Mouse (Mus musculus) urinary bladder, postnatal 14 days (tissue): ENCODE measurements around the gene Nol9.
"Not testable (repeated sequence)": the region's sequence is repeated elsewhere in the genome, so short reads cannot be mapped to it uniquely, and the experiment has no call there.

Experiments used
- DNase-seq: peaks from one replicate; pipeline ENCODE4 v3.0.0; 2021; ENCODE audit warnings: low spot score

Nol9 gene

DNA sequence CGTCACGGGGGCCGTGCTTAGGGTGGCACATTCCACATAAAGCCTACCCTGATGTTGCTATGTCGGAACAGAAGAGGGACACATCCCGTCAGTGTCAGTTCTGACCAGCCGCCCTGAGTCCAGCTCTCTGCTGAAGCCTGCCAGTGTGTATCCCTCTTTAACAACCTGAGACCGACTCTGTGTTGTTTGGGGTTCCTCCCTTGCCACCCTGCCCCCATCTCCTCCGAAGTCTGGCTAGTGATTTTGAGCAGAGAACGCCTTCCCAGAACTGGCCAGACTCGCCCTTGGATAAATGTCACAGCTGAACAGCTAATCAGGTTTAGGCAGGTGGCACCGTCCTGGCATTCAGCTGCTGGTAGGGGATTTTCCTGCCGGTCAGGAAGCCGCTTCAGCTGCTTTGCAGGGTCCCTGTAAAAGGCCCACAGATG, 28.4 kb upstream of the Nol9 start:
- peak; percentile 39 for DNase-seq

DNA sequence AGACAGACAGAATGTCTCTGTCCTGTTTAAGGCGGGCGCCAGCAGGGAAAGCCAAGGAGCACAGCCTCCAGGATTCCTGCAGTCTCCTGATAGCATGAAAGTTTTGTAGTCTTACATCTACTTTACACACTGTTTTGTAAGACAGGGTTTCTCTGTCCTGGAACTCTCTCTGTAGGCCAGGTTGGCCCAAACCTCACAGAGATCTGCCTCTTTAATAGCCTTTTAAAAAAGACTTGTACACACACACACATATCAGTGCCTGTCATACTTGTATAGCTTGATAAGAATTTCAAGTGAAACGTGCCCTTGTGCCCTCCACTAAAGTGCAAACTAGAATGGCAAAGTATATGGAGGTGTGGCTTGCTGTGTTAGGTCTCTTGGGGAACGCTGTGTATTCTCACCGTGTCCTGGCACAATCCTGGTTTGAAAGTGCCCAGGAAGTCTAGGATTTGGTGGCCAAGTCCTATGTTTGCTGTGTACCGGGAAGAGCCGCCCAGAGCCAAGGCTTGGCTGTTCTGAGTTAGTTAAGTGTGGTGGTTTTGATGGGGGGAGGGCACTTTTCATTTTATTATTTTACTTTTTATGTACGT, 27.9 kb upstream of the Nol9 start:
- DNase-seq = no peak

DNA sequence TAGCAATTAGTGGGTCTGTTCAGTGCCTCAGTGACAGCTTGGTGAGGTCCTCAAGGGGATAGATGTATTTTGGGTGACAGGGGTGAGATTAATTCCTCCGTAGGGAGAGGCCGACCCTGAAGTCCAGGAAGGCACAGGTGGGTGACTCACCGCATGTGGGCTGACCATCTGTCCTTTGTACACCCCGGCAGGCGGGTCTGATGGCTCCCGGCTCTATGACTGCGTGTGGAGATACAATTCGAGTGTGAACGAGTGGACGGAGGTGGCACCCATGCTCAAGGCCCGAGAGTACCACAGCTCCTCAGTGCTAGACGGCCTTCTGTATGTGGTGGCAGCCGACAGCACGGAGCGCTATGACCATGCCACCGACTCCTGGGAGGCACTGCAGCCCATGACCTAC, 27.0 kb upstream of the Nol9 start:
- no peak for DNase-seq

DNA sequence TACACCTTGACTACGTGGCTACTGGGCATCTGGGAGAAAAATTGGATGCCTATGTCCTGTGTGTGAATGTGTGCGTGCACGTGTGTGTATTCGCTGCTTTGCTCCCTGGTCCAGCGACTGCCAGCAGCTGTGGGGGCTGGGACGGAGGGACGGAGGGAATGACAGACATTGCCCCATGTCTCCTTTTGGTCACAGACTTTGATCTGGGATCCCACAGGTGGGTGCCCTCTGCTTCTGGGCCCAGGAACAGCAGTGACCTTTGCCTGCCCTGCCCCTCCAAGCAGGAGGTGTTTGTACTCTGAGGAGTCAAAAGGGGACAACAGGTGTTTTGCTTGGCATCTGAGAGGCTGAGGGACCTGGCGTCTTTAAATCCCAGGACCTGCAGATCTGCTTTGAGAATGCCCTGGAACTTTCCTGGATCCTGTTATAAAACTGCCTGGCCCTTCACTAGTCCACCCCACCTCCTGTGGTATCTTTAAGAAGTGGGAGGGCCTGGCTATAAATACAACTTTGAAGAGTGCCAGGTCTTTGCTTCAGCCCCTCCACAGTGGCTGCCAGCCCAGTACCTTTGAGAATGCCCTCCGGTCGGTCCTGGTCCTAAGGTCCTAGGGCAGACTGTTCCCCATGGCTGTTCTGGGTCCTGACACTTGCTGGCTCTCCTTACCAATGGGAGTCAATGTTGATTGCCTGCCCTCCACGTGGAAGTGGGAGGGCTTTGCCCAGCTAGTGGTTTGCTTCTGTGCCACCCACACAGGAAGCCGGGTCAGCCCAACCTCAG, 25.9 kb upstream of the Nol9 start:
- DNase-seq = no peak

DNA sequence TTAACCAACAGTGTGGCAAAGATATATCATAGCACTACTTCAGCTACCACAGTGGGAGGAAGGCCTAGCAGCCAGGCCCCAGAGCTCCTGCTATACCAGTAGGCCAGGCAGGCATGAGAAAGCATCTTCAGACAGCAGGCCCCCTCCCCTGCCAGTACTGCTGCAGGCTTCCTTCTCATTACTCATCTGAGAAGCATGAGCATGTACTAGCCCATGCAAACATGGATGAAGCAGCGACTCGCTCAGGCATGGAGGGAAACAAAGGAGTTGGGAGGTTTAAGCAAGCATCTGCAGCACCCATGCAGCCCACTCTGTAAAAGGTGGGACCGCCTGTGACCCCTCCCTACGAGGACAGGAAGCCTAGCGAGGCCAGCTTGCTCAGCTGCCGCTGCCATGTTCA, 20.0 kb upstream of the Nol9 start:
- no peak for DNase-seq

DNA sequence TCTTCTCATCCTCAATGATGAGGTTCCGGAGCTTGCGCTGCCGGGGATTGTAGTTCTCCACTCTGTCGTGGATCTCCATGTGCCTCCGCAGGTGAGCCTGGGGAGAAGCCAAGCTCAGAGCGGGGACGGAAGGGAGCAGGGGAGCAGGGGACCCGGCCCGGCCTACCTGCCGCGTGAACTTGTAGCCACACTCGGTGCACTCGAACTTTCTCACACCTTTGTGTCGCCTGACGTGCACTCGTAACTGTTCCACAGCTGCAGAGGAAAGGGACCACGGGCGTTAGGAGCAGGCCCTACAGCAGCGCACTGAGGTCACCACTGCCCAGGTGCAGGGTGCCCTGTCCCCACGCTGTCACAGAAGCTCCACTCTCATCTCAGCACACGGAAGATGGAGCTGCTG, 19.1 kb upstream of the Nol9 start:
- no peak for DNase-seq

DNA sequence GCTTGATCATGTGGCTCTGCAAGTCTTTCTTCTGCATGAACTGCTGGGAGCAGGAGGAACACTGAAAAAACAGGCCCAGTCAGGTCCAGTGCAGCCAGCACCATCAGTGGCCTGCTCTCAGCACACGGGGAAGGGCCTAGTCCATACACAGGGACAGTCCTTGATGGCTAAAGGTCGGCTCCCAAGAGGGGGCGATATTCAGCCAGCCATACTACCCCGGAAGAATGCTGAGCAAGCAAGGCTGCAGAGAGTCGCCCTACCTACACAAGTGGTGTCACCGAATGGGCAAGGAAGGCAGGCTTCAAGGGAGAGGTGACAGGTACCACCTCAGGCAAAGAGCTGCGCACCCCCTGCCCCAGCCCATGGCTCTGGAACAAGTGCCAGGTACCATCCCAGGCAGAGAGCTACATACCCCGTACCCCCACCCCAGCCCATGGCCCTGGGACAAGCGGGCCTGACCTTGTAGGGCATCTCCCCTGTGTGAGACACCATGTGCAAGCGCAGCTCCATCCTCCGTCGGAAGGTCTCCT, 17.5 kb upstream of the Nol9 start:
- DNase-seq = no peak

DNA sequence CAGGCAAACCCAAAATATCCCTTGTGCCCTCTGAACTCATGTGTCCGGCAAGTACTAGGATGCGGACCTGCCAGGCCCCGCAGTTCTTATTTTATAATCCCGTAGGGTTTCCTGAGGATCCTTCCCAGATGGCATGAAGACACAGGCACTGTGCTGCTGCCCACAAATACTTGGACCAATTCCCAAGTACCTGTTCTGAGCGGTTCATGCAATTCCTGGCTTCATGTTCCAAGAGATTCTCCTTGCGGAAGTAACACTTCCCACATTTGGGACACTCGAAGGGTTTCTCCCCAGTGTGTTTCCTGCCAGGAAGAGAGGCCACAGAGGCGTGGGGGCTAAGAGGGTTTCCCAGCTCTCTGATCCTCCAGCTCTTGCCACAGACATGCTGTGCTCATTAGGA, 16.6 kb upstream of the Nol9 start:
- DNase-seq = no peak

DNA sequence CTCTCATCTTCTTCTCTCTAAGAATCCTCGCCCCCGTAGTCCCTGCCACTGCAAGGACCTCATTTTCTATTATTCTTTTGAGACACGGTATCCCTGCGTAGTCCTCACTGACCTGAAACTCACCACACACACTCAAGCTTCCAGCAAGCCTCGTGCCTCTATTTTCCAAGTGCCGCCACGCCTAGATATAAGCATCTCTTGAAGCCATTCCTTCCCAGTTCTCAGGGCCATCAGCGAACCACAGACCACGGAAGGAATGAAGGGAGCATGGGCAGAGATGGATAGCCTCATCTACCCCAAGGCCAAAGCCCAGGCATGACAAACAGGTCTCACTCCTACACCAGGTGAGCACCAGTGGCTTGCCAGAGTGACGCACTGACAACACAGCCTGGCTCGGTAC, 14.6 kb upstream of the Nol9 start:
- no peak for DNase-seq

DNA sequence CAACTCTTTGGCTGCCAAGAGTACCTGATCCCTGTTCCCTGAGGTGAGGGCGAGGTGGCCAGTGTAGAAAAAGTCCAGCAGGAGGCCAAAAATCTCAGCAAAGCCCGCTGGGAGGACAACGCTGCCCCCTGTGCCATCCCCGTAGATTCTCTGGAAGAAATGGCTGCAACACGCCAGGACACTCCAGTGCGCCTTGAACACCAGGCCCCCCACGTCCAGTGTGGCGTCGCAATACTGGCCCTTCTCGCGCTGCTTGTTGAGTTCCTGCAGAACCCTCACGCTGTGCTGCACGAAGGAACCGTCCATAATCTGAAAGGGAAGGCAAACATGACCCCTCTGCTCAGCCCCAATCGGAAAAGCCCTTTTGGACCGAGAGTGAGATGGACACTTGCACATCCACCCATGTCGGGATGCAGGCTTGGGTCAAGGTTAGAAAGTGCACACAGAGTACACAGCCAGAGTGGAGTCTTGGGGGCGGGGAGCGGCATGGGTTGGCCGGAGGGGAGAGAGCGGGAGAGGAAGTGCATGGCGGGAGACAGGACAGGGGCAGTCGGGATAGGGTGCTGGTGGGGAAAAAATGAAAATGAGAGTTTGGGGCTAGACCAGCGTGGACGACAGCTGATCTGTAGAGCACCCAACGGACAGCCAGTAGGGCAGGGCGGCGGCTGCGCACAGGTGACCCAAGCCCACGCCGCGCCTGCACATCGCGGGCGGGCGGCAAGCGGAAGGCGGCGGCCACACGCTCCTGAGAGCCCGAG, 12.2 kb upstream of the Nol9 start:
- DNase-seq = peak; percentile 30

DNA sequence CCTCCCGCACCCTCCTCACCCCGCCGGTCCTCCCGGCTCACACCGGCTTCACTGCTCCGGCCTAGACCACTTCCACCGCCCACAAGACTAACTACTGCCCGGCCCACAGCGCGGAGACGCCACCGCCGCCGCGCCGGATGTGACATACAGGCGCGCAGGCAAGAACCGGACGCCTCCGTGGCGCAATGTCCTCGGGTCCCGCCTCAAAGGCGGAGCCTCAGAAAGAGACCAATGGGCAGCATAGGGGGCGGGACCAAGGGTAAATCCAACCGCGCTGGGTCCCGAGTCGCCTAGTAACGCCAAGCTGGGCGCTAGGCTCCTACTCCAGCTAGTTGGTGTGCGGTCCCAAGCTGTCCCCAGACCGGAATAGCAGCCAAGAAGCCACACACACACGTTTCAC, 11.6 kb upstream of the Nol9 start, which contains the start of gene Zbtb48:
Gene Zbtb48, minus strand, starts transcription at position 148 of the 400 bp plus-strand sequence.
- peak; percentile 97 for DNase-seq

DNA sequence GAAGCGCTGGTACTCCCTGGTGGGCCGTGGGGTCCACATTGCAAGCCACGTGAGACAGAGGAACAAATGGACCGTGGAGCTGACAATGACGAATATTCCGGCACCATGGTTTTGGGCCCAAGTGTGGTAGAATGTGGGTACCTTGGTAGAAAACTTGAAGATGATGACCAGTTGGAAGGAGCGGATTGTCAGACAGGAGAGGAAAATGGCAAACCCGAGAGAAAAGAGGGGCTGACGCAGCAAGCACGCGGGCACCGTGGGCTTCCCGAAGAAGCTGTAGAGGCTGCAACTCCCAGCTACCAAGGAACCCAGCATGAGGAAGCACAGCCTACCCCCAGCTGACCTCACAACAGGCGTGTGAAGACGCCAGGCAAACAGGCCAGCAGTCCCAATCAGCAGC, 10.7 kb upstream of the Nol9 start:
- DNase-seq = no peak

DNA sequence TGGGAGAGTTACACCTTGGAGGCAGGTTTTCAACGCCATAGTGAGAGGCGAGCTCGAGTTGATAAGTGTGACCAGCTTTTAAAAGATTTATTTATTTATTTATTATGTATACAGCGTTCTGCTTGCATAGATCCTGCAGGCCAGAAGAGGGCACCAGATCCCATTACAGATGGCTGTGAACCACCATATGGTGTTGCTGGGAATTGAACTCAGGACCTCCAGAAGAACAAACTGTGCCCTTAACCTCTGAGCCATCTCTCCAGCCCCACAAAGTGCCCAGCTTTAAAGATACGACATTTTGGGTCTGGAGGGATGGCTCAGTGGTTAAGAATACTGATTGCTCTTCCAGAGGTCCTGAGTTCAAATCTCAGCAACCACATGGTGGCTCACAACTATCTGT, 10.0 kb upstream of the Nol9 start:
- DNase-seq = no peak

DNA sequence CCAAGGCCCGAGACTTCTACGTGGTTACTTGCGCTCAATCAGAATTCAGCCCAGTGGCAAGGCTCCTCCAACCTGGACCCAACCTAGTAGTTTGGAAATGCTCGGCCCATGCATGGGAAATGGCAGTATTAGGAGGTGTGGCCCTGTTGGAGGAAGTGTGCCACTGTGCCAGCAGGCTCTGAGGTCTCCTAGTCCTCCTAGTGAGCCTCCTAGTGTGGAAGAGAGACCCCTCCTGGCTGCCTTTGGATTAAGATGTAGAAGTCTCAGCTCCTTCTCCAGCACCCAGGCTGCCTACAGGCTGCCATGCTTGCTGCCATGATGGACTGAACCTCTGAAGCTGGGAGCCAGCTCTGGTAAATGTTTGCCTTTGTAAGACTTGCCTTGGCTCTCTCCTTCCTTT, 9.1 kb upstream of the Nol9 start:
- DNase-seq = no peak

DNA sequence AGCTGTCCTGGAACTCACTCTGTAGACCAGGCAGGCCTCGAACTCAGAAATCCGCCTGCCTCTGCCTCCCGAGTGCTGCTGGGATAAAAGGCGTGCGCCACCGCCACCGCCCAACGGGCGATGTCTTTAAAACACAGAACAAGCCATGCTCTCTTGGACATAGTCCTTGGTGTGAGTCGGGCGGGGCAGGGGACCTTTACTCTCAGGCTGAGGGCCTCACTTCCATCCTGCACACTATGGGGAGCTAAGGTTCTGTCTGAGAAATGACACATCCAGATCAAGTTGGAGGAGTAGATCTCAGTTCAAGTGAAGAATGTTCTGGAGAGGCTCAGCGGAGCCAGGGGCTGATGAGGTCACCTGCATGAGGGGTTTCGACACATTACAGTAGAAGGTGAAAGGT, 6.2 kb upstream of the Nol9 start:
- DNase-seq = no peak

DNA sequence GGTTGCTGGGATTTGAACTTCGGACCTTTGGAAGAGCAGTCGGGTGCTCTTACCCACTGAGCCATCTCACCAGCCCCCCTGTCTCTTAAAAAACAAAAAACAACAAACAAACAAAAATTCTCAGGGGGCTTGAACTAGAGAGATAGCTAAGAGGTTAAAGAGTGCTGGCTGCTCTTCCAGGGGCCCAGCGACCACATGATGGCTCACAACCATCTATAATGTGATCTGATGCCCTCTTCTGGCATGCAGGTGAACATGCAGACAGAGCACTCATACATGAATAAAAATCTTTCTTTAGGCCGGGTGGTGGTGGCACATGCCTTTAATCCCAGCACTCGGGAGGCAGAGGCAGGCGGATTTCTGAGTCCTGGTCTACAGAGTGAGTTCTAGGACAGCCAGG, 2.7 kb upstream of the Nol9 start:
- not testable (repeated sequence) for DNase-seq

DNA sequence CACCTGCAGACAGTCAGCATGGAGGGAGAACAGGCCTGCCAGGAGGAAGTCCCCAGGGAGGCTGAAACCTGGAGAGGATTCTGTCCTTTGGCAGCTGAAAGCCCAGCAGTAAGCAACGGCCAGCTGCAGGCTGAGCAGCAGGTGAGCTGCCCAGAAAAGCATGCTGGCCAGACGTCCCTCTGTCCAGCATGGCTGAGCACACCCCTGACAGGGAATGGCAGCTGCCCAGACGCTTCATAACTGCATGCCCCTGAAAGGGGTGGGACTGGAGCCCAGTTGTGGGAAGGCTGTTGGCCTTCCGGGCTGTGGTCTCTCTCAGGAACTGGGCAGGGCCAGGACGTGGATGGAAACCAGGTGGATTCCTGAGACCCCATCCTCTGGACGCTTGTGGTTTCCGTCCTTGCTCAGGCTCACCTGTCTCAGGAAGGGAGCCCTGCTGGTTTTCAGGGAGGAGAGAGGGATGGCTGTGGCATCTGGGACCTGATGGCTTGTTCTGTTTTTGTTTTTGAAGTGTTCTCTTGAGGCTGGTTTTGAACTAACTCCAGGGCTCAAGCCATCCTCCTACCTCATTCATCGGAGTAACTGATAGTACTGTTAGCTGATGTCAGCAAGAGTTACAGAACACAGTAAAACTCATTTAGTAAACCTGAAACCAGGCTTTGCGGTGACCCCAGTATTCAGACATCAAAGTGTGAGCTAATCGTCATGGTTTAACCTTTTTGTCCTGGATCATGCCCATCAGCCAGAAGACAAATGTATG, 716 bp upstream of the Nol9 start, which contains the start of gene Tas1r1:
Gene Tas1r1, minus strand, starts transcription at position 344 of the 760 bp plus-strand sequence.
- DNase-seq = no peak

DNA sequence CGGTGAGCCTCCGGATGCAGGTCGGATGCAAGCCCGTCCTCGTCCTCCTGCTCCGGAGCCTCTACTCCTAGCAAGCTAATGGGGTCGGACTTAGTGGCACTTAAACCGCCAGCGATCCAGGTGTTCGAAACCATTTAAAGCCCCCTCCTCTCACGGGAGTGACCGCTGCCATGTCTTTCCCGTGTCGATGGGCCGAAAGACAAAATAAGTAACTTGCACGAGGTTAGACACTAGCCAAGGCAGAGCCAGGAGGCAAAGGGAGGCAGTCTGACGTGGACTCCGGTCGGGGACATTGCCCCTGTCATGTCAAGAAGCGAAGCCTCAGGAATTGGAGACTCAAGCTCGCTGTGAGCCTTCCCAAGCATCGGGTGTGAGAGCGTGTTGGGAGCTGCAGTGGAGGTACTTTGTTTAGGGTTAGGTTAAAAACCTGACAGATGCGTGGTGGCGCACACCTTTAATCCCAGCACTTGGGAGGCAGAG, 750 bp downstream of the Nol9 start:
- DNase-seq = no peak

DNA sequence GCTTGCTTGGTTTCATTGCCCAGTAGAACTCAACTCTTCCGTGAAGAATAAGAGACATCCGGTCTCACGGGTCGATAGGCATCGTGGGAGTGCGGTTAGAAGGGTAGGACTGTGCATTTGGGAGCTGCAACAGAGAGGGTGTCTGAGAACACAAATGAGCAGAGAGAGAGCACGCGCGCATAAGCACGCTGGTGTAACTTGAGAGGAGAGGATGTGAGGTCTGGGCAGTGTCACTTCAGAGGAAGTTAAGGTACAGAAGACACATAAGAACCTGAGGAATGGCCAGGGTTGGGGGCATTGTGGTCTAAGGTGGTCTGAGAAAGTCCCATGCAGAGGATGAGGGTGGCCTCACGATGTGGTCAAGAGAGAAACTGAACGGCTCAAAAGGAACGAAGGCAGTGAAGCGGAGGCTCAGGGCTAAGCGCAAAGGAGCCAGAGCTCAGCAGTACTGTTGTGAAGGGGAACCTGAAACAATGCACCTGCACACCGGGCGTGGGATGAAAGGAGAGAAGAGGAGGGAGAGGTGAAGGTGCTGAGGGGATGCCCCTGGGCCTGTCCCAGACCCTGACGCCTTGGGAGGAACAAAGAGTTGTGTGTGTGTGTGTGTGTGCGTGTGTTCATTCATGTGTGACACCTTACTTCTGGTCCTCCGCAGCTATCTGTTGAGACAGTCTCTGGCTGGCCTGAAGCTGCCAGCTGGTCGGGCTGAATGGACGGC, 3.0 kb downstream of the Nol9 start:
- DNase-seq = no peak

DNA sequence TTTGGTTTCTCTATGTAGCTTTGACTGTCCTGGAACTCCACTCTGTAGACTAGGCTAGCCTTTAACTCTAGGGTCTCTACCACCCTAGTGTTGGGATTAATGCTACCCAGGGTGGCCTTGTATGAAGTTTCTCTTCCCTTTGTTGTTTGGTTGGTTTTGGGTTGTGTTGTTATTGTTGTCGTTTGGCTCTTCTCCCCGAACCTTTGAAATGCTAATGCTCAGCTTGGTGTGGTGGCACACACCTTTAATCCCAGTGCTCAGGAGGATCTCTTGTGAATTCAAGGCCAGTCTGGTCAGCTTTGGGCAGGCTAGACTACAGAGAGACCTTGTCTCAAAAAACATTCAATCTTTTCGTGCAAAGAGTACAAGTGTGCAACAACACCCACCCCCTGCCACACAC, 4.0 kb downstream of the Nol9 start:
- DNase-seq = no peak

DNA sequence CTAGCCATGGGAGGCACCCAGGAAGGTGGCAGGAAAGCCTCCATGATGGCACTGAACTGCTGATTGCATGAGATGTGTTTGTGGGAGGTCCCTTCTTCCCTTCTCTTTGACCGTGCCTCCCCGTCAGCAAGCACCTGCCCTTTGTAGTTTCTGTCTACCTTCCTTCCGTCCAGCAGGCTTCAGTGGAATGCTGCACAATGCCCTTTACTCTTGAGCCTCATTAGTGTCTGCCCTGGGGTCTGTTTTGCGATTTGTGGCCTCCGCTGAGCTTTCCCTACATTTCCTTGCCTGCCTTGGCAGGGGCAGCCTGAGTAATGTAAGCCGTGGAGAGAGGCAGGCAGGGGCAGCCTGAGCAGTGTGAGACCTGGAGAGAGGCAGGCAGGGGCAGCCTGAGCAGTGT, 5.5 kb downstream of the Nol9 start:
- no peak for DNase-seq
